Mouse (Mus musculus) T-helper 17 cell (primary cell): ENCODE measurements around the gene Rcan2.

Experiments used
- in situ Hi-C, 2 experiments: fragments of 300-600 bp; cut with MboI, MseI; formaldehyde crosslinking; loops; 1 replicate in 1 of 2; 2 replicates in 1 of 2; pipeline ENCODE4 v1.15.1; 2025; ENCODE audit warnings: high pct_unique_total_duplicates in 2 of 2

The Rcan2 gene

GRCm38 (mm10) chr17:44061289-44061890 is 260.2 kb downstream of the Rcan2 start:
- in situ Hi-C loops, result loop anchor here in 1 of 2 experiments (10.0 kb wide), 1 partner anchor 1257 kb away; no protein-coding TSS in a partner anchor

GRCm38 (mm10) chr17:44068876-44069275 is 267.7 kb downstream of the Rcan2 start:
- in situ Hi-C loops, result loop anchor here in 1 of 2 experiments (10.0 kb wide), 1 partner anchor 1264 kb away; no protein-coding TSS in a partner anchor

GRCm38 (mm10) chr17:44071680-44072079 is 270.5 kb downstream of the Rcan2 start:
- in situ Hi-C loops, result loop anchor here in 1 of 2 experiments (10.0 kb wide), 1 partner anchor 53 kb away; no protein-coding TSS in a partner anchor

- in situ Hi-C loops, result loop anchor here (5.0 to 25.0 kb wide), 3 partner anchors 49 to 1213 kb away; no protein-coding TSS in a partner anchor
Measured at GRCm38 (mm10) chr17:44075601-44076000, 274.4 kb downstream of the Rcan2 start.

GRCm38 (mm10) chr17:44076051-44076680 is 275.0 kb downstream of the Rcan2 start:
- in situ Hi-C loops, result loop anchor here (5.0 to 25.0 kb wide), 3 partner anchors 49 to 1214 kb away; no protein-coding TSS in a partner anchor

- in situ Hi-C loops, result loop anchor here (5.0 to 25.0 kb wide), 3 partner anchors 48 to 1215 kb away; no protein-coding TSS in a partner anchor
Measured at GRCm38 (mm10) chr17:44077146-44077842, 276.1 kb downstream of the Rcan2 start.

GRCm38 (mm10) chr17:44077843-44078160 is 276.7 kb downstream of the Rcan2 start:
- in situ Hi-C loops, result loop anchor here (5.0 to 25.0 kb wide), 3 partner anchors 47 to 1216 kb away; no protein-coding TSS in a partner anchor

GRCm38 (mm10) chr17:44078631-44079350 is 277.6 kb downstream of the Rcan2 start, which contains the start of gene Enpp5:
Enpp5 (plus strand) TSS chr17:44078813.
- in situ Hi-C loops, result loop anchor here (5.0 to 25.0 kb wide), 3 partner anchors 46 to 1216 kb away; no protein-coding TSS in a partner anchor

GRCm38 (mm10) chr17:44083156-44083555 is 282.0 kb downstream of the Rcan2 start:
- in situ Hi-C loops, result loop anchor here (10.0 to 25.0 kb wide), 2 partner anchors 402 to 1221 kb away; no protein-coding TSS in a partner anchor

- in situ Hi-C loops, result loop anchor here (10.0 to 25.0 kb wide), 2 partner anchors 397 to 1226 kb away; no protein-coding TSS in a partner anchor
Measured at GRCm38 (mm10) chr17:44088226-44088625, 287.1 kb downstream of the Rcan2 start.
